Mouse (Mus musculus) testis, postnatal 10 days (tissue): Measurements from ENCODE around the gene B4galt1.

ENCODE experiments used
- DNase-seq: peaks from one replicate; pipeline ENCODE4 v3.0.0; 2021; ENCODE audit warnings: low spot score

Gene B4galt1

DNA sequence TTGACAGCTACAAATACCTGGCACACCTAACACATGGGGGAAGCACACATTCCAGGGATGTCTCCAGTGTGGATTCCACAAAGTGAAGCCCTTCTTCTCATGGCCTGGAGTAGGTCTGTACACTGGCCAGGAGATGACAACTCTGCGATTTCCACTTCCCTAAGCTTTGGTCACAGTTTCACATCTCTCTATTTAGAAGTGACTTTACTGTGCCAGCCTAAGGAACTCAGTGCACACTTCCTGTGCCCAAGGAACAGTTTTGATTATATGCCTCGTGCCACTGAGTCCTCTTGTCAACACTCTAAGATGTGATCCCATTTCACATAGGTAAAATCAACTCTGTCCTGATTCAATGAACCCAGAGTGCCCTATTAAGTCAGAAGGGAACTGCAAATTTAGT lies 13.4 kb downstream of the B4galt1 start:
- no peak for DNase-seq

DNA sequence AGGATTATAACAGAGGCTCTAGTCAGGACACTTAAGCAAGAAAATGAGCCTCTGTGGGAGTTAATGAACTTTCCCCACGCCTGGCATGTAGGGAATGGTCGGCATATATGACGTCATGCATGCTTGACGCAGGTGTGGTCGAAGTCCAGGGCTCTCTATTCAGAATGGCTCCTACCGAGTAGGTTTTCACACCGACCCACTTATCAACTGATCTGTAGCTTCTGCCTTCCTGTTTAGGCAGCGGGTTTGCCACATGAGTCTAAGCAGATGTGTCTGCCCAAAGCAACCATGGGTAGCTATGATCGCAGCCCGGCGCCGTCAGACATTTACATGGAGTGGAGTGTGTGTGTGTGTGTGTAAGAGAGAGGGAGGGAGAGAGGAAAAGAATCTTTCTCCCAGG lies 14.6 kb downstream of the B4galt1 start:
- no peak for DNase-seq

GRCm38 (mm10) chr4:40837451-40838285 lies 16.1 kb downstream of the B4galt1 start:
- DNase-seq: peak; percentile 58

- no peak for DNase-seq
Measured at GRCm38 (mm10) chr4:40837008-40837407, 16.8 kb downstream of the B4galt1 start.

DNA sequence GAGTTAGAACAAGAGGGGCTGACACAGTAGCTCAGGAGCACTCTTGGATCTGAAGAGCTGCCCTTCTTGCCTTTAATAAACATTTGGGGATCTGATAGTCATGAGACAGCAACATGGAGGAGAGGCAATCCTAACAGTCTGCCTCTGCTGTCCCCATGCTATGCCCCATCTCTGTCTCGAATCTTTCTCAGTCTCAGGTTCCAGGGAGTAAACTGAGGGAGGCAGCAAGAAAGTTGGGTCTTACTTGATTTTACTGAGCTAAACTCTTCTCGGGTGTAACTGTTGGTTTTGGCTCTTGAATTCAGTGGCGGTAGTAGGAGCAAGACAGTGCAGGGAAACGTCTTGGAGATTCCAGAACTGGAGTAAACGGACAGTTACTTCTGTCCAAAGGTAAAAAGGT lies 18.9 kb downstream of the B4galt1 start:
- no peak for DNase-seq

- DNase-seq: no peak
Measured at GRCm38 (mm10) chr4:40834232-40834786, 19.5 kb downstream of the B4galt1 start.

DNA sequence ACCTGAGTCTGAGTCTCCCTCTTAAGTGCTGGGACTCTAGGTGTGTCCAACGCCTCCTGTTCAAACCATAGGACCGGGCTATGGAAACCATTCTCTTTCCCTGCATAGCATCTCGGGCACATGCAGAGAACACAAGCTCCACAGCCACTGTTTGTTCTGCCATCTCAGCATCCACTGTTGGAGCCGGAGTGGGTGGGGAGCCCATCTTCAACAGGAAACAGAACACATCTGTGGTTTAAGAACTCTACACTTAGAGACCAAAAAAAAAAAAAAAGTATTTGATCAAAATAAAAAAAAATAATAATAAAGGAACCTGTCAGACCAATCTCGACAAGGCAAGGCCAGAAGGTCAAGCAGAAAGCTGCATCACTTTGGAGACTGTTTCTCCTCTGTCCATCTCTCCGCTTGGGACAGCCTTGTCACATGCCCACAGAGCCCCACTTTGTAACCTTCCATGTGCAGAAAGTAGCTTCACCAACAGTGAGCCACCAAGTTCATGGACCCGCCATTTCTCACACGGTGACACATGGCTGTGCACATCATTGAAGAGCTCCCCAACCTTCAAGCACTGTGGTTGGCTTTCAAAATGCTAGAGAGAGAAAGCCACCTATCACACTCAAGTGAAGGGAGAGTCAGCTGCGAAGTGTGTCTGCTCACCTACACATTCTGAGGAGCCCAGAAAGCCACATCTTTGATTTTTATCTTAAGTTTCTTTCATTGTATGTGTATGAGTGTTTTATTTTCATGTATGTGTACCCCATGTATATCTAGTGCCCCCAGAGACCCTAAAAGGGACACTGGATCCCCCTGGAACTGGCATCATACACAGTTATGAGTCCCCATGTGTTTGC lies 20.2 kb downstream of the B4galt1 start:
- DNase-seq: no peak

- DNase-seq: no peak
Measured at GRCm38 (mm10) chr4:40830530-40830929, 23.3 kb downstream of the B4galt1 start.

- no peak for DNase-seq
Measured at GRCm38 (mm10) chr4:40829654-40830400, 24.0 kb downstream of the B4galt1 start.

DNA sequence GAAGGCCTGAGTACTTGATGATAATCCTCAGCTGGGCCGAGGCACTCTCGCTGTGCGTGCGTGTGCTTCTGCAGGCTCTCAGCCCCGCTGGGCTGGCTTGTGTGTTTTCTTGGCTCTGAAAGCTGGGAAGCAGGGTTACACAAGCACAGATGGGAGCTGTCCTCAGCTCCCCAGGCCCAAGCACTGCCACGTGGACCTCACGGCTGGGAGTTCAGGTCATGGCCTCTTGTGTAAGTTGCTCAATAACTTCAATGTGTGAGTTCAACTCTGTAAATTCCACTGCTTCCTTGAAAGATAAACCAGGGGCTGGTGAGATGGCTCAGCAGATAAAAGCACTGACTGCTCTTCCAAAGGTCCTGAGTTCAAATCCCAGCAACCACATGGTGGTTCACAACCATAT lies 24.9 kb downstream of the B4galt1 start:
- no peak for DNase-seq

DNA sequence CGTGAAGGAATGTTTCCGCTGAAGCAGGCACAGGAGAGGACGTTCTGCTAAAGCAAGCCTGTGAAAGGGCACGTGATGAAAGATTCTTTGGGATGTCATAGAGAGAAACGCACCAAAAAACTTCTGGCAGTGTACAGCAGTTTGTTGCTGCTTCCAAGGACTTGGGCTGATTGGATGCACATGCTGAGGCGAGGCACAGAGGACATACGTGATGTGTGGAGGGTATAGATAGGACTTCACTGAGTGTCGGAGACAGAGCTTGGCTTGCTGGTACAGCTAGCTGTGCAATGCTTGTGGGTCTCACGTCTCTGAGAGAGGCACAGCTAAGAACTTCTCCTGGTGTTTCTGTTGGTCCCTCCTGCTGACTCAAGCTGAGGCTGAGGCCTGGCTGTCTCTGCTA lies 25.9 kb downstream of the B4galt1 start:
- DNase-seq: no peak

DNA sequence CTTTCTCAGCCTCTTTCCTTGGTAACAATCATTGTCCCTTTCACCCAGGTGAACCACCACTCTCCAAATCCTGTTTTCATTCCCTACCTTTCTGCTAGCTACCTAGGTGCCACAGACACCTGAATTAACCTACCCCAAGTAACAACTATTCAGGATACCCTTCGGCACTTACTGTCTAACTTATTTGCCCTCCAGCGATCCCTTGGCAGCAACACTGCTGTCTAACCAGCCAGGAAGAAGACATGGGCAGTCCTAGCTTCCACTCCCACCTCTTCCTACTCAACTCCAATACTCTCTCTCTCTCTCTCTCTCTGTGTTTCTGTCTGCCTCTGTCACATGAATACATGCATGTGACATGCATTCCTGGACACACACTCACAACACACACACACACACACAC lies 27.0 kb downstream of the B4galt1 start:
- DNase-seq: no peak

DNA sequence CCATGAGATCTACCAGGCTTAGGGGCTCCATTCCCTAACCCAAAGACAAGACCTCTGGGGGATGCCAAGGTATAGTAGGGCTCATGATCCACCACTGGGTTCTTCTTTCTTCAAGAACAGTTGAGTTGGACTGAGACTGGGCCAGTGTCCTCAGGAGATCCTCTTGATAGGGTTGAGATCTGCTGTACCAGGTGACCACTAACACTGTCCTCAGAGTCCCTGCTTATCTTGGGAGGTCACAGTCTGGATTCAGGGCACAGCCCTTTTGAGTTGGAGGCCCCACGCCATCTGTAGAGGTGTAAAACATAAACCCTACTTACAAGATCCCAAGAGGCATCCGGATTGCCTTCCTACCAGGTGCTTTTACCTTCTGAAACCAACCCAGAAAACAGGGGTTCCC lies 27.8 kb downstream of the B4galt1 start:
- DNase-seq: no peak

GRCm38 (mm10) chr4:40825146-40825545 lies 28.7 kb downstream of the B4galt1 start:
- no peak for DNase-seq

DNA sequence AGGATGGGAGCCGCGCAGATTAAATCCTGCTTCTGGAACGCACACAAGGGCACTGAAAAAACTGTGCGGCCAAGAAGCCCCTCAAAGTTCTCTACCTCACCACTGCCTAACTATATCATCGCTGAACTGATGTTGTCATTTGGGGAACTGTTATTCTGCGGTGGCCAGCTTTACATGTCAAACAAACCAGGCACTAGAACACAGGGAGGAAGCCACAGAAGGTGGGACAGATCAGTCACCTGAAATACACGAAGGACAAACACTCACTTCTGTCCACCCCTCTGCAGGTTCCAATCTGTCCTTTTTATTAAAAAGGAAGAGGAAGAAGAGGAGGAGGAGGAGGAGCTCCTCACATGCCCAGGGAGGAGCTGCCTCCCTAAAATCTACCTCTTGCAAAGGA lies 29.3 kb downstream of the B4galt1 start:
- DNase-seq: no peak

DNA sequence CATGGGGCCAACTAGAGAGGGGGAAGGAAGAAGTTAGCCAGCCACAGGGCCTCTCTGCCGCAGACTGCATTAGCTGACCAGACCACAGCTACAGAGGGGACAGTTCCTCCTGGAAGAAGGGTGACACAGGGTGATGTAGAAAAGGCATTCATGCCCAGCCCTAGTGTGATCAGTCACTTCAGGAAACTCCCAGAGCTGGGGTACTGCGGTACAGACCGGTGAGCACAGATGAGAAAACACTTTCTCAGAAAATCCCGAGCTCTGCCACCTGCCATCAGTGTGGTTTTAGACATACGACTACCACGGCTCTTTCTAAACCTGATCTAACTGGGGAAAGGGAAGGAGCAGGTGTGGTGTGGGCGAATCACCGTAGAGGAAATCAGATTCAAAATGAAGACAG lies 30.1 kb downstream of the B4galt1 start:
- DNase-seq: no peak

DNA sequence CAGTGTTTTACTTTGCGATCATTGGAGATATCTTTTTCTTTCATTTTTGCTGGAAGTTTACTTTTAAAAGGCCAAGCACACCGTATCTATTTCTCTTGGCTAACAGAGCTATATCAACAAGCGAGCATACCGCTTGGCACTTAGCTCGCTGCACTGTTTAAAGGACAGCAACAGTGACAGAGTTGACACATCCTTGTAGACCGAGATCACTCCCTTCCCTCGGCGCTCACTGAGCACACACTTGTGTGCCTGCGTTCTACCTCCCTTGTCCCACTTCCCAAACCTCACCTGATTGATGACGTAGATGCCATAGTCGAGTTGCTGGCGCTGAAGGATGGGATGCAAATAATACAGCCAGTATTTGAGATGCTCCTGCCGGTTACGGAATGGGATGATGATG lies 30.7 kb downstream of the B4galt1 start:
- no peak for DNase-seq

DNA sequence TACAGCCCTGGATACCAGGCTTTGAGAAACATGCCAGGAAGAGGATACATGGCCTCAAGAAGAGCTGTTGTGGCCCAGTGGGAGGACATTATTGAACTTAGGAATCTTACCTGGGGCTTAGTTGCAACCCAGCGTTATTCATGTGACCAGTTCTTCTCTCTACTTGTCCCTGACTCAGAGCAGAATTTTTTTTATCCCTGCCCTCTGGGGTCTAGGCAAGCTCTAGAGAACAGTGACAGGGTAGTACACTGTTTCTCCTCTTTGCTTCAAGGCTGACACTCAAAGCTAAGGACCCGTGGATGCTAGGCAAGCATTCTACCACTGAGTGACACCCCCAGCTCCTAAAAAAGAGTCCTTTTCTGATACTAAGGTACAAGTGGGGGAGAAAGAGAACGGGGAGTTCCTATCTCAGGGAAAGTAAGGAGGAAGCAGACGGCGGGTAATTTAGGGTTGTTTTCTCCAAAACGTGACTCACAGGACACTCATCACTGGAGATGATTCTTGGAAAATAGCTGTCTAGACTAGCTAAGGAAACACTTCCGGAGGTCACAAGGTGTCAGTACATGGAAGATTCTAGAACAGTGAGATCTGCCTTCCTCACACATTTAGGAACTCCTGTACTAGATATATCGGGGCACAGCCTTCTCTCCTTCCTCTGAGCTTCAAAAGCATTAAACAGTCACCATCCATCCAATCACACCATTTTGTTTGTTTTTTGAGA lies 32.3 kb downstream of the B4galt1 start:
- no peak for DNase-seq

GRCm38 (mm10) chr4:40820903-40821302 lies 32.9 kb downstream of the B4galt1 start:
- DNase-seq: no peak

- no peak for DNase-seq
Measured at GRCm38 (mm10) chr4:40820024-40820423, 33.8 kb downstream of the B4galt1 start.

DNA sequence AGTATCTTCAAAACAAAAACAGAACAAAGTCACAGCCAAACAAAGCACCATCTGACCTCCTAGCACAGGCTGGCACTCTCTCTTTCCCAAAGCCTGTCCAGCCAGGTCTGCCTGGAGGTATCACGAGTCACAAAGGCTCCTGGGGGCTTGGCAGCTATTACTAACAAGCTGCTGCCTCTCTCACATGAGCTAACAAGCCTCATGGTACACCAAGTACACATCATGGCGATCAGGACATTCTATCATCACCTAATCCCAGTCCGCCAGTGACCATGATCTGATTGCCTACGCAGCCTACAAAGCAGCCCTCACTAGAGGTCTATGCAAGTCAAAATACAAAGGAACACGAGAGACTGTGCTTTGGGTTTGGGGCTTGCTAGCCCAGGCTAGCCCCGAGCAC lies 34.7 kb downstream of the B4galt1 start:
- DNase-seq: no peak

- no peak for DNase-seq
Measured at GRCm38 (mm10) chr4:40818421-40818820, 35.4 kb downstream of the B4galt1 start.
